Mouse (Mus musculus) heart, adult 2 months (tissue): ENCODE results near the gene Trim30b.

Experiments used
- CTCF ChIP-seq: fragments of 200-600 bp; IDR thresholded peaks from 2 replicates; pipeline ENCODE4 v1.8.1; 2022; ENCODE audit warnings: antibody characterized with exemption, mild to moderate bottlenecking, moderate library complexity
- POLR2A ChIP-seq: fragments of 200-500 bp; IDR thresholded peaks from 2 replicates; pipeline ENCODE4 v1.6.1; 2011; ENCODE audit warnings: mild to moderate bottlenecking, low read depth, low read length, control low read depth; ENCODE audit not compliant: insufficient read depth

DNA sequence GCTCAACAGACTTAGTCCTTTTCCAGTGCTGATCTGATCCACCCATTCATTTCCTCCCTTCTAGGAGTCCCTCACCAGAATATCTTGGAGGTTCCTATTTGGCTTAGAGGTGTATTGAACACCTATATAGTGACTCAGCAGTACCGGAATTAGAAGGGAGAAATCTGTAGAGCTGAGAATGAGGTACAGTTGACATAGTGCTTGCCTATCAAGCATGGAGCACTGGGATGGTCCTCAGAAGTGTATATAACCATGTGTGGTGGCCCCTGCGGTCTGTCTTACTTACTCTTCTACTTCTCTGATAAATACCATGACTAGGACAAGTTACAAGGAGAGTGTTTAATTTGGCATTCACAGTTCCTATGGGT, 16.1 kb downstream of the Trim30b start:
- no peak for TF ChIP-seq POLR2A
- no peak for TF ChIP-seq CTCF
